Mouse (Mus musculus) CH12.LX (cell line): ENCODE measurements at regions not wholly inside any gene's neighbourhood (a gene's known extent, or its start where the extent isn't known, plus 50 kb on each side); places are given as distances from the start of the nearest gene placed in this dataset.

Experiments
- BHLHE40 ChIP-seq: IDR thresholded peaks from 2 replicates; pipeline ENCODE4 v1.6.1; 2011; ENCODE audit warnings: mild to moderate bottlenecking, low read depth, low read length, improper control_type of control experiment
- CHD2 ChIP-seq: IDR thresholded peaks from 2 replicates; pipeline ENCODE4 v1.6.1; 2011; ENCODE audit warnings: low read length, improper control_type of control experiment
- CTCF ChIP-seq, 2 experiments: IDR thresholded peaks in 1 of 2; conservative IDR thresholded peaks in 1 of 2; 2 replicates each; pipeline ENCODE4 v1.5.1; 2011 to 2012; ENCODE audit warnings: low read depth in 2 of 2, low read length in 2 of 2, improper control_type of control experiment in 1 of 2, inconsistent platforms in 1 of 2, mild to moderate bottlenecking in 1 of 2, moderate library complexity in 1 of 2
- ETS1 ChIP-seq: conservative IDR thresholded peaks from 2 replicates; pipeline ENCODE4 v1.6.1; 2012; ENCODE audit warnings: low read depth, mild to moderate bottlenecking, inconsistent platforms, low read length, improper control_type of control experiment, moderate library complexity
- HCFC1 ChIP-seq: IDR thresholded peaks from 2 replicates; pipeline ENCODE4 v1.6.1; 2012; ENCODE audit warnings: low read depth, mild to moderate bottlenecking, inconsistent platforms, low read length, improper control_type of control experiment
- MAFK ChIP-seq: IDR thresholded peaks from 2 replicates; pipeline ENCODE4 v1.6.1; 2011; ENCODE audit warnings: low read length, improper control_type of control experiment; ENCODE audit not compliant: insufficient replicate concordance
- NRF1 ChIP-seq: IDR thresholded peaks from 2 replicates; pipeline ENCODE4 v1.6.1; 2014; ENCODE audit warnings: low read depth, mild to moderate bottlenecking, inconsistent platforms, low read length, improper control_type of control experiment, moderate library complexity
- POLR2A ChIP-seq: IDR thresholded peaks from 2 replicates; pipeline ENCODE4 v1.6.1; 2011; ENCODE audit warnings: low read depth, mild to moderate bottlenecking, improper control_type of control experiment, low read length
- SIN3A ChIP-seq: IDR thresholded peaks from 2 replicates; pipeline ENCODE4 v1.6.1; 2012; ENCODE audit warnings: low read length, improper control_type of control experiment, inconsistent platforms
- USF2 ChIP-seq: conservative IDR thresholded peaks from 2 replicates; pipeline ENCODE4 v1.6.1; 2011; ENCODE audit warnings: low read depth, low read length, improper control_type of control experiment
- ZMIZ1 ChIP-seq: IDR thresholded peaks from 2 replicates; pipeline ENCODE4 v1.6.1; 2012; ENCODE audit warnings: low read depth, mild to moderate bottlenecking, inconsistent platforms, low read length, improper control_type of control experiment

- TF ChIP-seq CTCF (conservative IDR thresholded peaks at IDR 0.05 in 1 of 2, IDR thresholded peaks at IDR 0.05 in 1 of 2; ENCODE audit: low read depth in 2 of 2, low read length in 2 of 2) (no peak), USF2 (no peak), POLR2A (no peak), SIN3A (no peak), MAFK (no peak), ETS1 (no peak), HCFC1 (no peak), NRF1 (no peak), ZMIZ1 (no peak), BHLHE40 (no peak), CHD2 (no peak)
Measured at GRCm38 (mm10) chr4:98188944-98189343, 194.2 kb downstream of the Tm2d1 start.
